ENCODE assay signal across 10 mouse cellular contexts in the genomic region with DNA sequence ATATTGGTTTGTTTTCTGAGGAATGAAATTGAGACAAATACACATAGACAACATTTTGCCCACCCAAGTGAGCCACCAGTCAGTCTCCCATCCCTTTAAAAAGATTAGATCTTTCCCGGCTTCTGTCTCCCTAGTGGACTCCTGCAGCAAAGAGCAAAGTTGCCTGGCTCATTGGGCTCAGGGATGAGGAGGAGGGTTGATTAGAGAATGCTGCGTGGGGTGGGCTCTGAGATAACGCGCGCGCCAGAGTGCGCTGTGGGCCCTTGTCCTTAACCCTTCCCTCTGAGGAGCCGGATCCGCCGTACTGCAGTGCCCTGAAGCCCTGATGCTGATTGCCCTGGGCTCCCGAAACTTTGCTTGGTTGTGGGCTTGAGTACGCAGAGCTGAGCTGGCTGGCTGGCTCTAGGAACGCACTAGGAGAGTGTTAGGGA. TPM values are rescaled to one million over a fixed set of nuclear protein-coding genes. Genes with fewer than 3 reads are reported as not detected.
DNase-seq lines count a peak whose midpoint lies in the region; ATAC-seq and TF ChIP-seq lines count a peak whose summit lies in the region.
"Had no signal": no experiment of that assay in that cellular context is flagged by ENCODE, and none has a peak within 500 bp of the region (broad histone marks: within the 10 kb centered on the region; RNA-seq: fewer than 3 reads in every experiment).

A gene (plus strand): TSS at position 51 of the 431 bp plus-strand sequence.

- TF ChIP-seq POLR2A in olfactory bulb, adult 2 months (IDR thresholded peaks at IDR 0.05; ENCODE audit: insufficient read depth, low read depth, low read length), result no peak

- peaks cover 38% of the 10 kb centered on the region for H3K27me3 ChIP-seq in heart, embryonic 13.5 days (replicated peaks)
- H3K27me3 ChIP-seq in stomach, embryonic 14.5 days (ENCODE audit: control insufficient read depth, insufficient read depth, low read length), result peaks cover 3% of the 10 kb centered on the region; the same call in 1 of the 2 replicates
- H3K27me3 ChIP-seq in stomach, postnatal 0 days (ENCODE audit: control insufficient read depth, insufficient read depth, low read length), result no peaks in the 10 kb centered on the region

- peak within 1 kb of the TSS; percentile 16; the same call in 1 of the 2 replicates for H3K4me3 ChIP-seq in heart, embryonic 13.5 days
- no peak within 1 kb of the TSS for H3K4me3 ChIP-seq in stomach, embryonic 14.5 days (ENCODE audit: low read depth, low read length)
- no peak within 1 kb of the TSS for H3K4me3 ChIP-seq in stomach, postnatal 0 days (ENCODE audit: low read depth, low read length)
- H3K4me3 ChIP-seq in olfactory bulb, adult 2 months (ENCODE audit: insufficient read depth, low read depth, low read length), result peak within 1 kb of the TSS; percentile 74

- no peaks in the 10 kb centered on the region for H3K36me3 ChIP-seq in heart, embryonic 13.5 days
- H3K36me3 ChIP-seq in stomach, embryonic 14.5 days (ENCODE audit: control insufficient read depth, insufficient read depth, low read length), result no peaks in the 10 kb centered on the region
- H3K36me3 ChIP-seq in stomach, postnatal 0 days (ENCODE audit: control insufficient read depth, insufficient read depth, low read length), result no peaks in the 10 kb centered on the region

- TF ChIP-seq CTCF in stomach, postnatal 0 days (IDR thresholded peaks at IDR 0.05; ENCODE audit: low read depth), result no peak
- TF ChIP-seq CTCF in olfactory bulb, adult 2 months (IDR thresholded peaks at IDR 0.05; ENCODE audit: insufficient read depth, low read depth, low read length), result no peak

- H3K9ac ChIP-seq in heart, embryonic 13.5 days, result no peak within 1 kb of the TSS
- H3K9ac ChIP-seq in stomach, embryonic 14.5 days (replicated peaks; ENCODE audit: low read depth, low read length), result no peak within 1 kb of the TSS
- H3K9ac ChIP-seq in stomach, postnatal 0 days (ENCODE audit: low read length), result no peak within 1 kb of the TSS
- H3K9ac ChIP-seq: liver, embryonic 14.5 days had no signal

- ATAC-seq in heart, embryonic 13.5 days (ENCODE audit: extremely low read depth, insufficient number of reproducible peaks, low FRiP score, low TSS enrichment), result no peak
- 0 out of 2 replicates have a peak, but pooled peaks have one; percentile 10 for ATAC-seq in stomach, embryonic 14.5 days (ENCODE audit: insufficient number of reproducible peaks, insufficient read depth, low FRiP score, low read depth)
- ATAC-seq in stomach, postnatal 0 days (ENCODE audit: low FRiP score, low TSS enrichment), result no peak; the same call in 1 of the 2 replicates
- no peak for ATAC-seq in erythroblast, adult 5-6 weeks (replicated peaks; ENCODE audit: low FRiP score, poor library complexity, severe bottlenecking)

- TF ChIP-seq EP300 in stomach, postnatal 0 days (optimal IDR thresholded peaks at IDR 0.05), result no peak

- H3K4me1 ChIP-seq in heart, embryonic 13.5 days, result peaks cover 8% of the 10 kb centered on the region
- no peaks in the 10 kb centered on the region for H3K4me1 ChIP-seq in stomach, embryonic 14.5 days (ENCODE audit: control insufficient read depth, insufficient read depth, low read length)
- no peaks in the 10 kb centered on the region for H3K4me1 ChIP-seq in stomach, postnatal 0 days (replicated peaks; ENCODE audit: control insufficient read depth, insufficient read depth)
- H3K4me1 ChIP-seq in olfactory bulb, adult 2 months (ENCODE audit: control insufficient read depth, insufficient read depth, low read length), result 0 out of 2 replicates have a peak, but pooled peaks cover 7% of the 10 kb centered on the region

- H3K4me2 ChIP-seq in heart, embryonic 13.5 days, result peak within 1 kb of the TSS; percentile 55
- no peak within 1 kb of the TSS for H3K4me2 ChIP-seq in stomach, embryonic 14.5 days (replicated peaks; ENCODE audit: low read depth, low read length)
- H3K4me2 ChIP-seq in stomach, postnatal 0 days (replicated peaks; ENCODE audit: low read depth), result no peak within 1 kb of the TSS

- no peak for DNase-seq in heart, adult 18-20 months
- no peak for DNase-seq in stomach, postnatal 0 days (ENCODE audit: low spot score)
- DNase-seq in layer of hippocampus, postnatal 25 days (ENCODE audit: extremely low spot score in 1 of 2, low spot score in 1 of 2), result no peak
- DNase-seq in adrenal gland, adult 18-20 months (ENCODE audit: low spot score in 2 of 2), result no peak

- H3K9me3 ChIP-seq in heart, embryonic 13.5 days, result no peaks in the 10 kb centered on the region
- no peaks in the 10 kb centered on the region for H3K9me3 ChIP-seq in stomach, embryonic 14.5 days (ENCODE audit: control insufficient read depth, low read depth, low read length)
- no peaks in the 10 kb centered on the region for H3K9me3 ChIP-seq in stomach, postnatal 0 days (ENCODE audit: control insufficient read depth, low read length)

- no peak within 1 kb of the TSS for H3K27ac ChIP-seq in heart, embryonic 13.5 days (replicated peaks)
- H3K27ac ChIP-seq in stomach, embryonic 14.5 days (ENCODE audit: low read length), result no peak within 1 kb of the TSS
- no peak within 1 kb of the TSS for H3K27ac ChIP-seq in stomach, postnatal 0 days (replicated peaks)
- peak within 1 kb of the TSS; percentile 90 for H3K27ac ChIP-seq in olfactory bulb, adult 2 months (ENCODE audit: insufficient read depth, low read depth, low read length)
- H3K27ac ChIP-seq: liver, embryonic 14.5 days had no signal

- 7% methylated on average over 13 of the region's 13 CpGs for WGBS in heart, embryonic 13.5 days
- 15% methylated on average over 13 of the region's 13 CpGs for WGBS in stomach, embryonic 14.5 days
- WGBS in stomach, postnatal 0 days, result 16% methylated on average over 13 of the region's 13 CpGs
- 2% methylated on average over 13 of the region's 13 CpGs for WGBS in olfactory bulb, adult 2 months

RNA-seq across cellular contexts. Expression of the gene that starts here (rescaled TPM):
- polyA plus RNA-seq in heart, embryonic 13.5 days (2015; fragmentation: Nextera tagmentation; extraction: Ambion mirVana), result 0.11 TPM in 1 of 2 replicates, not detected in the other
- total RNA-seq in heart, adult 18-20 months (2021), result not detected
- polyA plus RNA-seq in stomach, embryonic 14.5 days (2014; fragmentation: Nextera tagmentation; extraction: Ambion mirVana), result 0.14 TPM in 1 of 2 replicates, not detected in the other
- 0.17 and 0.29 TPM in 2 replicates for polyA plus RNA-seq in stomach, postnatal 0 days (2015; fragmentation: Nextera tagmentation; extraction: Ambion mirVana)
- 10 to 100 TPM; 54.1 to 67.3 TPM for total RNA-seq in layer of hippocampus, postnatal 25 days (2021)
- not detected in 2 replicates for polyA plus RNA-seq in olfactory bulb, adult 2 months (2012; ENCODE audit: insufficient read depth, insufficient read length, low replicate concordance, missing spikeins)
- total RNA-seq in erythroblast, adult 5-6 weeks (2015; ENCODE audit: low replicate concordance), result not detected in 2 replicates
- not detected in 2 replicates for total RNA-seq in erythroblast, adult 5-6 weeks (2017; ENCODE audit: low replicate concordance)
- total RNA-seq in adrenal gland, adult 18-20 months (2021), result 1 to 10 TPM; 1.1 to 1.3 TPM
- total RNA-seq: gastrocnemius, postnatal 36 days had no signal
- polyA plus RNA-seq: liver, embryonic 14.5 days had no signal

Comparison
In these comparisons a context has a peak if more than half of its experiments do, and no peak if none do; other contexts are left out.
1. RNA of the gene that starts here (total RNA-seq): 54.1 to 67.3 TPM in layer of hippocampus, postnatal 25 days; 1.1 to 1.3 TPM in adrenal gland, adult 18-20 months, not detected in heart, adult 18-20 months and not detected in erythroblast, adult 5-6 weeks; every median in the first group is over 10 times any median in the second.
2. Peak in ATAC-seq in stomach, embryonic 14.5 days; RNA of the gene not detected or under 1 TPM.
3. H3K4me3 ChIP-seq: peak in heart, embryonic 13.5 days (single experiment) and olfactory bulb, adult 2 months (single experiment); none in stomach, embryonic 14.5 days (single experiment) and stomach, postnatal 0 days (single experiment).